Mouse (Mus musculus) liver, embryonic 14.5 days (tissue): ENCODE results near the gene Enc1.

Source experiments
- CTCF ChIP-seq: IDR thresholded peaks from 2 replicates; pipeline ENCODE4 v1.5.1; 2016; ENCODE audit warnings: antibody characterized with exemption, low read depth, control low read depth
- EP300 ChIP-seq: IDR thresholded peaks from 2 replicates; pipeline ENCODE4 v1.6.1; 2016; ENCODE audit warnings: antibody characterized with exemption, low read depth

GRCm38 (mm10) chr13:97201076-97201475 lies 39.8 kb upstream of the Enc1 start:
- TF ChIP-seq EP300 (no peak), CTCF (no peak)
